Mouse (Mus musculus) A20 (cell line): ENCODE results near the gene Kdm4d.
"Not testable (repeated sequence)": the region's sequence is repeated elsewhere in the genome, so short reads cannot be mapped to it uniquely, and the experiment has no call there.

ENCODE experiments used
- DNase-seq: peaks from one replicate; pipeline ENCODE4 v3.0.0-alpha.2; 2011; ENCODE audit warnings: low read depth, low spot score

The Kdm4d gene

DNA sequence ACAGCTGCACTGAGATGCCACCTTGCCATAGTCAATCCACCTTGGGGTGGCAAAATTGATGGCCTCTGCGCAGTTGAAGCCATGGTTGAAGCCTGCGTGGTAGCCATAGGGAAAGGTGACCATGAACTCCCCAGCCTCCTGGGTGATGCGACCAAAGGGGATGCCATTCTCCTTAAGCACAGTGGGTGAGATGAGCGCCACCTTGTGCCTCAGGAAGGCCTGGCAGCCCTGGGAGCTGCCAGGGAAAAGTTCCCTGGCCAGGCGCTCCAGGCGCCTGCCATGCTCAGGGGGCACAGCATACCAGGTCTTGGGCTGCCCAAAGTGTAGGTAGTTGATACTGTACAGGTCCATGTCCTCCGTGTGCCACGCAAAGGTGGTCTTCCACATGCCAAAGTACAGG lies 49.2 kb downstream of the Kdm4d start:
- not testable (repeated sequence) for DNase-seq

DNA sequence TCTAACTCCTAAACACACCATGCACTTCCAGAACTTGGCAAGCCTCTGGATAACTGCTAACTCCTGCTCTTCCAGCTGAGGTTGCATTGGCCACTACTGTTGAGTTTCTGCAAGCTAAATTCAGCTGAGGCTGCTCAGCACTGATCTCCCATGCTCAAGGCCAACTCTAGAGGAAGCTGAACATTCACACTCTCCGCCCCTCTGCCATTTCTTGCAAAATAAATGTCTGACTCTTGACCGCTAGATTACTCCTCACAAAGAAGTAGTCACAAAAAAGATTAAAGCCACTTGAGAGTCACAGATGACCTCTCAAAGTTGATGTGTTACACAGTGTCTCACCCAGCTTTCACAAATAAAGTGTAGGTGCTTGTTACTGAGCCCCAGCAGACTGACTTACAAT lies 53.2 kb downstream of the Kdm4d start:
- not testable (repeated sequence) for DNase-seq

DNA sequence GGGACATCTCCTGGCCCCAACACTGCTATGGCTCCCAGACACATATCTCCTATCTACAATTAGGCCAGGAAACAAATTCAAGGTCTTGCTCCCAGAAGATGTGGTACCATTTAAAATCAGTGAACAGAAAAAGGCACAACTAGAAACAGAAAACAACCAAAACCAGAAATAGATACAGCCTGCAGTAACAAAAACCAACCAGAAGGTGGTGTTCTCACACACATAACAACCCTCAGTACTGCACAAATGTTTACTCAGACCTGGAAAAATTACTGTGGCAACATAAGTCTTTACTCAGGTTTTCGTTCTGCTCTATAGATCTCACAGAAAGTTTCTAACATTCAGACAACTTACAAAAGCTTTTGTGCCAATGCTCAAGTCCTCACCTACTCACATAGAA lies 59.9 kb downstream of the Kdm4d start:
- peak; percentile 11 for DNase-seq

DNA sequence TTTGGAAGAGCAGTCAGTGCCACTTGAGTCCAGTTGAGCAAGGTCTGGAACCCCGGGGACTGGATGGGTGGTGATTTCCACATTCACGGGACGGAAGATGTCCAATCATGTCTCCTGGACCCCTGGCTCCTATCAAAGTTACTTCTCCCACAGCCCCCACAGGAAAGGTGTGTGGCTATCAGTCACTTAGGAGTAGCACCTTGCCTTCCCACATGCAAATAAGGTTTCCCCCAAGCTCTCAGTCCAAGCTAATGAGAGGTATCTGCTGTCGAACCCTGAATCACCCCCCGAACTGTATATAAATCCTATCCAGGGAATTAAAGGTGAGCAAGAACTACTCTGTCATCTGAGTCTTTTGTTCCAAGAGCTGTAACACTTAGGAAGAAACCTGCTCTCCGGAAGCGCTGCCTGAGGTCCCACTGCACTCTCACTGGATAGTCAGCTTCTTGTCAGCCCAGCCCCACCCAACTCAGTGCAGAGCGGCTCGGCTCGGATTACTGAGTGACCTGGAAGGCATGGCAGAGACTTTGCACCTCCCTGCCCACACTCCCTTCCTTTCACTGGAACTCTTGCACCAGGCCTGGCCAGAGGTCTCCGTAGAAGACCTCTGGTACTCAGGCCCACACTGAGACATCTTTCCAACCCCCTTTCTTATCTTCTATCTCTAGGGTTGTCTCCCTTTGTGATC lies 66.9 kb downstream of the Kdm4d start:
- no peak for DNase-seq
